In the genomic region with DNA sequence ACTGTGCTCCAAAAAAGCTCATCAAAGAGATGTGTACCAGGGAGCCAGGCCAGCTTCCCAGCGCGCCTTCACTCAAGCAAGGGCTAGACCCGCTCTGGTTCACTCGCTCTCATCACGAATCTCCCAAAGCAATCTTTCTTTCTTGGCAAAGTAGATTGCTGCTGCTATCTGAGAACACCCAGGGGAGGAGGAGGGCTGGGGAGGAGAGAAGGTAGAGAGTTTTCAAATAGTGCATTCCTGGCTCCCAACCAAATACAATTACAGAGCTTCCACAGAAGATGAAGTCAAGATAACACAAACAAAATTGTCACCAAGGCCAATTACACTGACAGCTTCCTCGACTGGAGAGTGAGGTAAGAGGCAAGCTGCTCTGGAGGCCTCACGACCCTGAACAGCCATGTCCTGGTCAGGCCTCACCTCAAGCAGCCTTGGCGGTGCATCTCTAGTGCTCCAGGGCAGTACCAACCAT, we compare ENCODE assay signal across 26 mouse cellular contexts. TPM values are rescaled to one million over a fixed set of nuclear protein-coding genes. Genes with fewer than 3 reads are reported as not detected.
A peak's percentile ranks its signal among the peaks of the same experiment; 100 is the strongest.
DNase-seq lines count a peak whose midpoint lies in the region; ATAC-seq lines count a peak whose summit lies in the region.
"Had no signal": no experiment of that assay in that cellular context is flagged by ENCODE, and none has a peak within 500 bp of the region (broad histone marks: within the 10 kb centered on the region; RNA-seq: fewer than 3 reads in every experiment).

No protein-coding gene starts in this region.

- H3K9me3 ChIP-seq in megakaryocyte, embryonic 14.5 days, result no peaks in the 10 kb centered on the region
- H3K9me3 ChIP-seq: embryonic facial prominence, embryonic 13.5 days; heart, embryonic 12.5 days; hindbrain, embryonic 12.5 days; limb, embryonic 15.5 days; neural tube, embryonic 15.5 days; stomach, embryonic 15.5 days had no signal

- no peak for DNase-seq in frontal cortex, postnatal 36 days (ENCODE audit: low spot score in 2 of 2)
- peak; percentile 27 for DNase-seq in Muller cell, postnatal 12 days (ENCODE audit: inconsistent ontology term)
- no peak for DNase-seq in yolk sac, embryonic 10.5 days (ENCODE audit: low spot score)
- no peak for DNase-seq in lung, postnatal 10 days
- DNase-seq: adrenal gland, postnatal 25 days; cerebellum, adult 11 months; cerebellum, adult 9-11 months; forebrain, postnatal 0 days; gastrocnemius, postnatal 14 days; heart, adult 18-20 months; heart, postnatal 10 days; kidney, adult 11 months; layer of hippocampus, adult 9-11 months; thymus, adult 18-20 months; thymus, postnatal 36 days had no signal

- no peaks in the 10 kb centered on the region for H3K27me3 ChIP-seq in megakaryocyte, embryonic 14.5 days (replicated peaks)
- H3K27me3 ChIP-seq: embryonic facial prominence, embryonic 13.5 days; heart, embryonic 12.5 days; hindbrain, embryonic 12.5 days; limb, embryonic 15.5 days; neural tube, embryonic 15.5 days; stomach, embryonic 15.5 days had no signal

- ATAC-seq in frontal cortex, adult (ENCODE audit: low TSS enrichment), result peak; percentile 48
- no peak for ATAC-seq in megakaryocyte, adult 5-6 weeks (ENCODE audit: poor library complexity, severe bottlenecking)
- 0 out of 2 replicates have a peak, but pooled peaks have one; percentile 9 for ATAC-seq in erythroblast, adult 5-6 weeks (replicated peaks; ENCODE audit: low FRiP score, poor library complexity, severe bottlenecking)
- ATAC-seq: forebrain, postnatal 0 days; lung, postnatal 0 days had no signal

- H3K36me3 ChIP-seq in megakaryocyte, embryonic 14.5 days (replicated peaks; ENCODE audit: low read length), result peaks cover 92% of the 10 kb centered on the region

- H3K4me3 ChIP-seq in megakaryocyte, embryonic 14.5 days (replicated peaks), result peak overlapping the region; percentile 47
- H3K4me3 ChIP-seq: embryonic facial prominence, embryonic 13.5 days; heart, embryonic 12.5 days; hindbrain, embryonic 12.5 days; limb, embryonic 15.5 days; neural tube, embryonic 15.5 days; stomach, embryonic 15.5 days had no signal

- H3K4me1 ChIP-seq in megakaryocyte, embryonic 14.5 days, result peaks cover 73% of the 10 kb centered on the region

RNA-seq across cellular contexts. Expression of gene Tmem131l, which starts 12.2 kb away (rescaled TPM):
- polyA plus RNA-seq in megakaryocyte, embryonic 14.5 days (2012; ENCODE audit: insufficient read depth, low replicate concordance), result 24.6 and 75.9 TPM in 2 replicates
- 40.0 and 63.5 TPM in 2 replicates for total RNA-seq in megakaryocyte, adult 5-6 weeks (2015)
- total RNA-seq in megakaryocyte, adult 5-6 weeks (2017), result 29.7 and 40.2 TPM in 2 replicates
- 753 and 807 TPM in 2 replicates for total RNA-seq in erythroblast, adult 5-6 weeks (2015; ENCODE audit: low replicate concordance)
- total RNA-seq in erythroblast, adult 5-6 weeks (2017; ENCODE audit: low replicate concordance), result 938 and 1,004 TPM in 2 replicates

Comparison
In these comparisons a context has a peak if more than half of its experiments do, and no peak if none do; other contexts are left out.
1. RNA of gene Tmem131l, which starts 12.2 kb away (total RNA-seq): 753 to 1,004 TPM in erythroblast, adult 5-6 weeks; 29.7 to 63.5 TPM in megakaryocyte, adult 5-6 weeks; every median in the first group is over 10 times any median in the second.